Mouse (Mus musculus) midbrain, embryonic 13.5 days (tissue): ENCODE measurements around the gene Ces3b. TPM values are rescaled to one million over a fixed set of nuclear protein-coding genes. Genes with fewer than 3 reads are reported as not detected.
A peak's percentile ranks its signal among the peaks of the same experiment; 100 is the strongest.
"Not testable (repeated sequence)": the region's sequence is repeated elsewhere in the genome, so short reads cannot be mapped to it uniquely, and the experiment has no call there.

Experiments used
- ATAC-seq: fragments of 200-750 bp; cut with Nextera tagmentation; 2 replicates; pipeline ENCODE4 v1.8.0; 2017; ENCODE audit warnings: mild to moderate bottlenecking, moderate TSS enrichment, moderate library complexity
- H3K27ac ChIP-seq: fragments of 300-500 bp; sonication (generic); 2 replicates; pipeline ENCODE4 v1.5.1; 2015; ENCODE audit warnings: inconsistent platforms, mild to moderate bottlenecking, moderate library complexity
- H3K27me3 ChIP-seq: fragments of 300-500 bp; sonication (generic); 2 replicates; pipeline ENCODE4 v1.6.1; 2015; ENCODE audit warnings: mild to moderate bottlenecking, inconsistent platforms
- H3K36me3 ChIP-seq: fragments of 300-500 bp; sonication (generic); 2 replicates; pipeline ENCODE4 v1.6.1; 2015; ENCODE audit warnings: mild to moderate bottlenecking, inconsistent platforms
- H3K4me1 ChIP-seq: fragments of 300-500 bp; sonication (generic); replicated peaks from 2 replicates; pipeline ENCODE4 v1.6.1; 2015; ENCODE audit warnings: inconsistent platforms
- H3K4me2 ChIP-seq: fragments of 300-500 bp; sonication (generic); replicated peaks from 2 replicates; pipeline ENCODE4 v1.6.1; 2015; ENCODE audit warnings: moderate library complexity, mild to moderate bottlenecking, inconsistent platforms
- H3K4me3 ChIP-seq: fragments of 300-500 bp; sonication (generic); replicated peaks from 2 replicates; pipeline ENCODE4 v1.5.1; 2015; ENCODE audit warnings: mild to moderate bottlenecking, inconsistent platforms
- H3K9ac ChIP-seq: fragments of 300-500 bp; sonication (generic); replicated peaks from 2 replicates; pipeline ENCODE4 v1.6.1; 2015; ENCODE audit warnings: mild to moderate bottlenecking, inconsistent platforms
- H3K9me3 ChIP-seq: fragments of 300-500 bp; sonication (generic); 2 replicates; pipeline ENCODE4 v1.6.1; 2016; ENCODE audit warnings: mild to moderate bottlenecking, inconsistent platforms
- WGBS: fragments of 180-500 bp; shearing (Covaris S2); methylation state at CpG from one replicate; pipeline ENCODE4 v1.1.7; 2015; 5-methylcytosine and 5-hydroxymethylcytosine counted together
- polyA plus RNA-seq: library from polyadenylated mRNA; unstranded; fragments of >200 nt; fragmentation: Nextera tagmentation; extraction: Ambion mirVana; gene quantifications from 2 replicates; pipeline ENCODE4 v1.2.1, GENCODE M21; 2015

Gene Ces3b
- polyA plus RNA-seq, 1 experiment from 2014 or later = not detected

DNA sequence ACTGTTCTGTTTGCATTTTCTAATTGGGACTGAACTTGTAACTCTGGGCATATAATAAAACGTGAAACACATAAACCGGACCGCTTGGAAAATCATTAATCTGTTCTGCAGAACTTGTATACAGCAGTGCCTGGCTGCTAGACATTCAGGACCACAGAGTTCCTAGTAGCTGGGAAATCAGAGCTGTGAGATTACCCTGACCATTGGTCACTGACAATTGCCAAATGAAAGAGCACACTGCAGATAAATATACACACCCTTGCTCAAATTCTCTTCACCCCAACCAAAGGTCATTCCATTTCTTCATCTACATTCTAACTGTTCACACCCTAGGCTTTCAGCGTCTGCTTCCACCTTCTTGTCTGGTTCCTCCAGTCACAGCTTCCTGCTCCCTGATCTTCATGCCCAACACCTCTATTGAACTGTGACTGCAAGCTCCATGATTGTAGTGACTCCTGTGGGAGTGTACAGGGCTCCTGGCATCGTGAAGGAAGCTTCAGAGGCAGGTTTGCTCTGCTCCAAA is 2.7 kb upstream of the Ces3b start:
- H3K36me3 ChIP-seq = no peaks in the 10 kb centered on the region
- H3K27me3 ChIP-seq = no peaks in the 10 kb centered on the region
- H3K9me3 ChIP-seq = no peaks in the 10 kb centered on the region
- no peaks in the 10 kb centered on the region for H3K4me1 ChIP-seq
- no peak overlapping the region for H3K4me2 ChIP-seq
- H3K27ac ChIP-seq = no peak overlapping the region
- no peak overlapping the region for H3K4me3 ChIP-seq
- H3K9ac ChIP-seq = no peak overlapping the region
- ATAC-seq = no peak
- WGBS = 76% methylated on average over 5 of the region's 5 CpGs

DNA sequence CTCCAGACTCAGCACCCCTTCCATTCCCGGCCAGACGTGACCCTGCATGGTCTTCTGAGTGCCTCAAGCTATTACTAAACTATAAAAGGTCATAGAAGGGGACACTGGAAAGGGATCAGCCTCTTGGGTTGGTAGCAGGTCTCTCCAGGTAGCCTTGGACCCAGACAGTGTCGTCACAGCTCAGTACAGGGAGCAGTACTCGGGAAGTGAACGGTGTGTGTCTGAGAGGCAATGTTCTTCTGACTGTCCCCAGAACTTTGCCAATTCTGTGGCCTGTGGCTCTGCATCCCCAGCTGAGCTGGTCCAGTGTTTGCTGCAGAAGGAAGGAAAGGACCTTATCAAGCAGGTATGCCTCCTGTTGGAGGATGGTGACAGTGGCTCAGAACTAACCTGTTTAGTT is 4.6 kb downstream of the Ces3b start:
- H3K27me3 ChIP-seq, H3K9ac ChIP-seq, H3K4me2 ChIP-seq, H3K4me1 ChIP-seq, H3K36me3 ChIP-seq, H3K4me3 ChIP-seq, H3K9me3 ChIP-seq, H3K27ac ChIP-seq, ATAC-seq: not testable (repeated sequence)
- WGBS = 92% methylated on average over 5 of the region's 5 CpGs

GRCm38 (mm10) chr8:105088581-105088980 is 5.0 kb downstream of the Ces3b start:
- WGBS = 73% methylated on average over 4 of the region's 4 CpGs
- no peaks in the 10 kb centered on the region for H3K4me1 ChIP-seq
- no peaks in the 10 kb centered on the region for H3K36me3 ChIP-seq
- H3K4me3 ChIP-seq = no peak overlapping the region
- H3K27ac ChIP-seq = no peak overlapping the region
- H3K9me3 ChIP-seq = no peaks in the 10 kb centered on the region
- no peak overlapping the region for H3K9ac ChIP-seq
- ATAC-seq = no peak
- no peak overlapping the region for H3K4me2 ChIP-seq
- H3K27me3 ChIP-seq = no peaks in the 10 kb centered on the region

GRCm38 (mm10) chr8:105093992-105094391 is 10.4 kb downstream of the Ces3b start:
- H3K36me3 ChIP-seq = no peaks in the 10 kb centered on the region
- no peaks in the 10 kb centered on the region for H3K27me3 ChIP-seq
- no peak overlapping the region for H3K27ac ChIP-seq
- ATAC-seq = no peak
- H3K9me3 ChIP-seq = no peaks in the 10 kb centered on the region
- no peak overlapping the region for H3K4me2 ChIP-seq
- no peaks in the 10 kb centered on the region for H3K4me1 ChIP-seq
- H3K4me3 ChIP-seq = no peak overlapping the region
- WGBS = 86% methylated on average over 3 of the region's 3 CpGs
- H3K9ac ChIP-seq = no peak overlapping the region

GRCm38 (mm10) chr8:105102101-105102785 is 18.7 kb downstream of the Ces3b start:
- 77% methylated on average over 4 of the region's 4 CpGs for WGBS
- not testable (repeated sequence) for H3K27ac ChIP-seq, ATAC-seq, H3K9ac ChIP-seq, H3K36me3 ChIP-seq, H3K4me3 ChIP-seq, H3K4me2 ChIP-seq, H3K27me3 ChIP-seq, H3K4me1 ChIP-seq, H3K9me3 ChIP-seq

DNA sequence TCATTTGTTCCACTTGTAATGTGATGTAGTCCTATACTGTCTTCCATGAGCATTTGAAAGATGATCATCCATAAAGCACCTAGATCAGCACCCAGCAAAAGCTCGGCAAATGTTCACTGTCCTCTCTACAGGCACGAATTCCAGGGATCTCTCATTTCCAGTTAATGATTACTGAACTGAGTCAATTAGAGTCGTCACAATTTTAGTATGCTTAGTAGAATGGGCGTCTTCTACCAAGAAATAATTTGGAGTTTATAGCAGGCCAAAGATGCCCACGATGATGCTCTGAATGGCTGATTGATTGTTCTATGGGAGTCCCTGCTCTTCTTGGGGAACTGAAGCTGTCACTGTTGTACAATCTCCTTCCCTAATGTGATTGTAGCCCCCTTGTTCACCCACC is 20.1 kb downstream of the Ces3b start:
- not testable (repeated sequence) for H3K4me2 ChIP-seq, H3K4me3 ChIP-seq, H3K27ac ChIP-seq, H3K36me3 ChIP-seq, H3K9ac ChIP-seq, H3K4me1 ChIP-seq, H3K9me3 ChIP-seq, ATAC-seq, H3K27me3 ChIP-seq
- 86% methylated on average over 5 of the region's 5 CpGs for WGBS

DNA sequence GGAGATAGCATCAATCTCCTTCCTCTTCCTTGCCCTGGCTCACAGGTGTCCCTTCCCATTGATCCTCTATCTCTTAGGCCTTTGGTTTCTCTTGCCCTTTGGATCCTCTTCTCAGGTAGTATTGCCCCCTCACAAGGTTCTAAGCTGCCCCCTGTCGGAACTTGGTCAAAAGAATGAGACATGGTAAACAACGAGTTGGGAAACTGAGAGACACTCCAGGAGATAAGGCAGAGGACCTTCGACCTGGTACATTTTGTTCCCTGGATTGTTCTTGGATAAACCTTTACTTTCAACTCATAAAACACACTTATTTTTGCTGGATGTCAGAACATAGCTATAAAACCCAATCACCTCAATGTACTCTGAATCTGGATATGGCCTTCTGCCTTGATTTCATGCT is 20.7 kb downstream of the Ces3b start:
- Histone ChIP-seq H3K36me3 (no peaks in the 10 kb centered on the region), H3K9ac (no peak overlapping the region), H3K9me3 (no peaks in the 10 kb centered on the region), H3K27me3 (no peaks in the 10 kb centered on the region), H3K4me2 (no peak overlapping the region), H3K4me1 (no peaks in the 10 kb centered on the region), H3K27ac (no peak overlapping the region), H3K4me3 (no peak overlapping the region)
- 86% methylated on average over 3 of the region's 3 CpGs for WGBS
- ATAC-seq = no peak

DNA sequence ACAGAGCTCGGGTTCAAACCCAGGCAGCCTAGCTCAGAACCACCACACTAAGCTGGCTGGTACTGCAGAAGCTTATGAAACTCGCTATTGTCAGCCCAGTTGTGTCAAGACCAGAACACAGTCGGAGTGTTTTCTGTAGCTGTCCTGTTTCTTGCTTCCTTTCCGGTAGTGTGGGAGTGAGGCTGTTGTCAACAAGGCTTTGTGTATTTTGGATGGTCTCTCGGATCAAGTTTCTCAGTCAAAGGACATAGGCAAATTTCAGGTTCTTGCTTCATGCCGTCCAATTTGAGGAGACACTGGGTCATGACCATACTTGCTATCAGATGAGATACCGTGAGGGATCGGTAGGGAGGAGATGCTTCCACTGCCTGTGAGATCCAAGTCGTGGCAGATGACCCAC is 46.3 kb downstream of the Ces3b start:
- Histone ChIP-seq H3K4me2 (no peak overlapping the region), H3K36me3 (no peaks in the 10 kb centered on the region), H3K4me3 (no peak overlapping the region), H3K9me3 (no peaks in the 10 kb centered on the region), H3K27me3 (no peaks in the 10 kb centered on the region), H3K27ac (no peak overlapping the region), H3K4me1 (no peaks in the 10 kb centered on the region), H3K9ac (no peak overlapping the region)
- ATAC-seq = no peak
- 87% methylated on average over 9 of the region's 9 CpGs for WGBS

- Histone ChIP-seq H3K9ac (no peak within 1 kb of the TSS), H3K4me3 (no peak within 1 kb of the TSS), H3K4me1 (no peaks in the 10 kb centered on the region), H3K4me2 (no peak within 1 kb of the TSS), H3K36me3 (no peaks in the 10 kb centered on the region), H3K9me3 (no peaks in the 10 kb centered on the region), H3K27ac (no peak within 1 kb of the TSS), H3K27me3 (no peaks in the 10 kb centered on the region)
- WGBS = 85% methylated on average over 5 of the region's 5 CpGs
- ATAC-seq = no peak
Observed at GRCm38 (mm10) chr8:105131509-105131908, 48.0 kb downstream of the Ces3b start, which contains the start of gene Ces4a. Gene Ces4a (plus strand): TSS chr8:105131800.

- Histone ChIP-seq H3K36me3 (no peaks in the 10 kb centered on the region), H3K4me1 (no peaks in the 10 kb centered on the region), H3K9me3 (no peaks in the 10 kb centered on the region), H3K27me3 (no peaks in the 10 kb centered on the region), H3K27ac (no peak overlapping the region), H3K4me3 (no peak overlapping the region), H3K4me2 (no peak overlapping the region), H3K9ac (no peak overlapping the region)
- ATAC-seq = no peak
- 30% methylated on average over 4 of the region's 4 CpGs for WGBS
Observed at GRCm38 (mm10) chr8:105138423-105138822, 54.9 kb downstream of the Ces3b start.

DNA sequence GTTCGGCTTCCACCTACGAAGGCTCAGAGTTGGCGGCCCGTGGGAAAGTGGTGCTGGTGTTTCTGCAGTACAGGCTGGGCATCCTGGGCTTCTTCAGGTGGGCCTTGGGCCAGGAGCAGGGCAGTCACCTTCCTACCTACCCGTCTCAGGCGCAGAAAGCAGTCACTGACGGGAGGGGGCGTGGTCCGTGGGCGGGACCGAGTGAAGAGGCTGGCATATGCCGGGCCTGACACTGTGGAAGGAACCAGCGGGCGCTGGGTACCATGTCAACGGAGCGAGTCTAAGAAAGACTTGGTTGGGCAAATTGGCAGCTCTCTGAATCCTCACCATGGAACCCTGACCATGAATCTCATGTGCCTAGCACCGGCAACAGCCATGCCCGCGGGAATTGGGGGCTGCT is 58.8 kb downstream of the Ces3b start:
- Histone ChIP-seq H3K4me1 (no peaks in the 10 kb centered on the region), H3K9ac (no peak overlapping the region), H3K4me3 (no peak overlapping the region), H3K27ac (no peak overlapping the region), H3K9me3 (no peaks in the 10 kb centered on the region), H3K27me3 (no peaks in the 10 kb centered on the region), H3K4me2 (0 out of 2 replicates have a peak overlapping the region, but pooled peaks have one; percentile 11), H3K36me3 (no peaks in the 10 kb centered on the region)
- ATAC-seq = 0 out of 2 replicates have a peak, but pooled peaks have one; percentile 50
- 47% methylated on average over 19 of the region's 19 CpGs for WGBS
